Mouse (Mus musculus) heart, postnatal 10 days (tissue): ENCODE data around the gene Bcl2l1. TPM values are rescaled to one million over a fixed set of nuclear protein-coding genes. Genes with fewer than 3 reads are reported as not detected.

Source experiments
- DNase-seq, 2 experiments: peaks; one replicate each; pipeline ENCODE4 v3.0.0; 2021
- intact Hi-C: fragments of 180-260 bp; cut with DNase I; formaldehyde crosslinking; loops from one replicate; pipeline ENCODE4 v1.15.1; 2025
- total RNA-seq, 2 experiments: library from RNA; stranded (reverse); gene quantifications; 2 replicates each; pipeline ENCODE4 v1.2.3; 2021

Bcl2l1 gene
- total RNA-seq, 2 experiments from 2014 or later, result 40.0 to 72.4 TPM

GRCm38 (mm10) chr2:152804408-152805110 is 27.0 kb downstream of the Bcl2l1 start:
- no peak for DNase-seq
- intact Hi-C loops, result no loop called here

GRCm38 (mm10) chr2:152803081-152803480 is 28.4 kb downstream of the Bcl2l1 start:
- intact Hi-C loops, result no loop called here
- no peak for DNase-seq

- no peak for DNase-seq
- intact Hi-C loops, result no loop called here
Measured at GRCm38 (mm10) chr2:152802303-152802702, 29.2 kb downstream of the Bcl2l1 start.

- intact Hi-C loops, result no loop called here
- no peak for DNase-seq
Measured at GRCm38 (mm10) chr2:152800762-152801113, 30.8 kb downstream of the Bcl2l1 start.

- DNase-seq, result no peak
- intact Hi-C loops, result no loop called here
Measured at GRCm38 (mm10) chr2:152799954-152800761, 31.4 kb downstream of the Bcl2l1 start.

GRCm38 (mm10) chr2:152797589-152797988 is 33.9 kb downstream of the Bcl2l1 start:
- DNase-seq, result no peak
- intact Hi-C loops, result no loop called here

GRCm38 (mm10) chr2:152794281-152794827 is 37.2 kb downstream of the Bcl2l1 start:
- intact Hi-C loops, result no loop called here
- no peak for DNase-seq

GRCm38 (mm10) chr2:152793381-152793780 is 38.1 kb downstream of the Bcl2l1 start:
- intact Hi-C loops, result no loop called here
- DNase-seq, result no peak

GRCm38 (mm10) chr2:152792461-152792860 is 39.1 kb downstream of the Bcl2l1 start:
- DNase-seq, result peak; percentile 40 to 47
- intact Hi-C loops, result no loop called here

GRCm38 (mm10) chr2:152789591-152789999 is 41.9 kb downstream of the Bcl2l1 start:
- DNase-seq, result peak; percentile 73 to 75
- intact Hi-C loops, result no loop called here

- peak; percentile 62 to 67 for DNase-seq
- intact Hi-C loops, result no loop called here
Measured at GRCm38 (mm10) chr2:152788892-152789421, 42.6 kb downstream of the Bcl2l1 start.

- intact Hi-C loops, result no loop called here
- no peak for DNase-seq
Measured at GRCm38 (mm10) chr2:152787543-152787942, 44.0 kb downstream of the Bcl2l1 start.

- intact Hi-C loops, result no loop called here
- DNase-seq, result no peak
Measured at GRCm38 (mm10) chr2:152787136-152787535, 44.4 kb downstream of the Bcl2l1 start.

GRCm38 (mm10) chr2:152785446-152786350 is 45.8 kb downstream of the Bcl2l1 start:
- DNase-seq, result peak; percentile 85 to 90
- intact Hi-C loops, result loop anchor here (1.0 to 2.0 kb wide), 3 partner anchors 19 to 45 kb away; no protein-coding TSS in a partner anchor

- intact Hi-C loops, result loop anchor here (1.0 to 2.0 kb wide), 3 partner anchors 18 to 46 kb away; no protein-coding TSS in a partner anchor
- no peak for DNase-seq
Measured at GRCm38 (mm10) chr2:152784640-152785039, 46.9 kb downstream of the Bcl2l1 start.

- no peak for DNase-seq
- intact Hi-C loops, result no loop called here
Measured at GRCm38 (mm10) chr2:152783241-152783640, 48.3 kb downstream of the Bcl2l1 start.

GRCm38 (mm10) chr2:152782656-152783055 is 48.9 kb downstream of the Bcl2l1 start:
- DNase-seq, result no peak
- intact Hi-C loops, result no loop called here

GRCm38 (mm10) chr2:152781031-152781711 is 50.4 kb downstream of the Bcl2l1 start:
- DNase-seq, result no peak
- intact Hi-C loops, result no loop called here

GRCm38 (mm10) chr2:152780466-152780865 is 51.1 kb downstream of the Bcl2l1 start:
- no peak for DNase-seq
- intact Hi-C loops, result no loop called here

GRCm38 (mm10) chr2:152777081-152777480 is 54.4 kb downstream of the Bcl2l1 start:
- intact Hi-C loops, result no loop called here

More at GRCm38 (mm10) chr2:152777081-152777480, 54.4 kb downstream of the Bcl2l1 start:
- no peak for DNase-seq
